ENCODE assay signal across 9 mouse cellular contexts in genomic region chr7:118447291-118448133, GRCm38 (mm10). TPM values are rescaled to one million over a fixed set of nuclear protein-coding genes. Genes with fewer than 3 reads are reported as not detected.
DNase-seq lines count a peak whose midpoint lies in the region; ATAC-seq and TF ChIP-seq lines count a peak whose summit lies in the region.
"Had no signal": no experiment of that assay in that cellular context is flagged by ENCODE, and none has a peak within 500 bp of the region (broad histone marks: within the 10 kb centered on the region; RNA-seq: fewer than 3 reads in every experiment).

No protein-coding gene starts in this region.

- TF ChIP-seq POLR2A in small intestine, adult 2 months (IDR thresholded peaks at IDR 0.05; ENCODE audit: low read depth, low read length) = no peak

- under 1% methylated on average over 61 of the region's 65 CpGs for WGBS in lung, embryonic 16.5 days
- WGBS in small intestine, adult 2 months = under 1% methylated on average over 65 of the region's 65 CpGs

- H3K27me3 ChIP-seq in lung, embryonic 16.5 days (ENCODE audit: control insufficient read depth, insufficient read depth, low read depth, low read length) = peaks cover 17% of the 10 kb centered on the region
- peaks cover 15% of the 10 kb centered on the region for H3K27me3 ChIP-seq in small intestine, adult 2 months (ENCODE audit: control insufficient read depth, insufficient read depth, low read length)

- no peak overlapping the region for H3K27ac ChIP-seq in lung, embryonic 16.5 days (ENCODE audit: low read length)
- no peak overlapping the region for H3K27ac ChIP-seq in small intestine, adult 2 months (ENCODE audit: insufficient read depth, low read depth, low read length)
- H3K27ac ChIP-seq: macrophage had no signal

- no peak for TF ChIP-seq CTCF in small intestine, adult 2 months (IDR thresholded peaks at IDR 0.05; ENCODE audit: extremely low read depth, insufficient read length, insufficient replicate concordance, low read depth, low read length)

- H3K4me1 ChIP-seq in lung, embryonic 16.5 days (replicated peaks; ENCODE audit: control insufficient read depth, insufficient read depth, low read length) = peaks cover 7% of the 10 kb centered on the region
- H3K4me1 ChIP-seq in small intestine, adult 2 months (ENCODE audit: control insufficient read depth, insufficient read depth, insufficient read length, low read length) = peaks cover 3% of the 10 kb centered on the region; the same call in 1 of the 2 replicates

- peak; percentile 48 to 66 for DNase-seq in lung, adult 18-20 months
- no peak for DNase-seq in lung, postnatal 25 days (ENCODE audit: low spot score)
- DNase-seq in cerebellum, postnatal 10 days = peak; percentile 55 to 57
- peak; percentile 53 to 61 for DNase-seq in heart, adult 9 months (ENCODE audit: low spot score in 2 of 2)
- DNase-seq in kidney, adult 8-10 months = peak; percentile 43 to 54
- no peak for DNase-seq in right cerebral cortex, adult 18-20 months

- peak overlapping the region; percentile 66 for H3K9ac ChIP-seq in lung, embryonic 16.5 days (ENCODE audit: low read length)

- no peaks in the 10 kb centered on the region for H3K36me3 ChIP-seq in lung, embryonic 16.5 days (ENCODE audit: control insufficient read depth, insufficient read depth, low read length)
- no peaks in the 10 kb centered on the region for H3K36me3 ChIP-seq in small intestine, adult 2 months (ENCODE audit: control insufficient read depth, insufficient read depth, low read length)

- ATAC-seq in lung, embryonic 16.5 days (ENCODE audit: low read depth) = peak; percentile 68

- H3K9me3 ChIP-seq in lung, embryonic 16.5 days (ENCODE audit: control insufficient read depth, low read length) = no peaks in the 10 kb centered on the region

- H3K4me3 ChIP-seq in lung, embryonic 16.5 days (ENCODE audit: low read length) = peak overlapping the region; percentile 68
- peak overlapping the region; percentile 71 for H3K4me3 ChIP-seq in small intestine, adult 2 months (ENCODE audit: low read depth, low read length)

- H3K4me2 ChIP-seq in lung, embryonic 16.5 days (ENCODE audit: low read depth, low read length) = peak overlapping the region; percentile 87

RNA-seq across cellular contexts. Expression of gene Syt17, which starts 0.5 kb away (rescaled TPM):
- polyA plus RNA-seq in lung, embryonic 16.5 days (2015; fragmentation: Nextera tagmentation; extraction: Ambion mirVana) = 2.9 and 3.6 TPM in 2 replicates
- polyA plus RNA-seq in small intestine, adult 2 months (2012; rRNA removed) = 1.7 and 2.9 TPM in 2 replicates
- polyA plus RNA-seq: macrophage had no signal

RNA-seq across cellular contexts. Expression of gene Itpripl2, which starts 44.3 kb away (rescaled TPM):
- 6.9 and 7.5 TPM in 2 replicates for polyA plus RNA-seq in lung, embryonic 16.5 days (2015; fragmentation: Nextera tagmentation; extraction: Ambion mirVana)
- polyA plus RNA-seq in small intestine, adult 2 months (2012; rRNA removed) = 12.4 and 31.6 TPM in 2 replicates

Comparison
In these comparisons a context has a peak if more than half of its experiments do, and no peak if none do; other contexts are left out.
1. DNase-seq: peak in lung, adult 18-20 months (2 of 2), cerebellum, postnatal 10 days (2 of 2), heart, adult 9 months (2 of 2) and kidney, adult 8-10 months (2 of 2); none in lung, postnatal 25 days (single experiment) and right cerebral cortex, adult 18-20 months (single experiment).